Mouse (Mus musculus): ENCODE data around the gene Palm2.

DNA sequence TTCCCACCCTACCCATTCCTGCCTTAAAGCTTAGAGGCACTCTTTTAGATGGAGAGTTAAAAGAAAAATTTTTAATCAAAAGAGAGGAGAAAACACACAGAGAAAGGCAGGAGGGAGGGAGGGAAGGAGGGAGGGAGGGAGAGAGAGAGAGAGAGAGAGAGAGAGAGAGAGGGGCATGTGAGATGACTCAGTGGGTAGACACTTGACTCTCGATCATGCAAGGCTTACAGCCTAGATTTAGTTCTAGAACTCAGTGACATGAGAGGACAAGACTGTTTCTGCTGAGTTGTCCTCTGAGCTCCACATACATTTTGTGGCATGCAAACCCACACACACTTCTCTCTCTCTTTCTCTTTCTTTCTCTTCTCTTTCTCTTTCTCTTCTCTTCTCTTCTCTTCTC, 125.4 kb downstream of the Palm2 start:
- TF ChIP-seq EP300 (IDR thresholded peaks at IDR 0.05; ENCODE audit: low read depth) (no peak), CTCF (IDR thresholded peaks at IDR 0.05; ENCODE audit: low read depth) (no peak)

All from liver, embryonic 14.5 days (tissue).